Mouse (Mus musculus): ENCODE measurements at regions not wholly inside any gene's neighbourhood (a gene's known extent, or its start where the extent isn't known, plus 50 kb on each side); places are given as distances from the start of the nearest gene placed in this dataset.
A peak's percentile ranks its signal among the peaks of the same experiment; 100 is the strongest.

DNA sequence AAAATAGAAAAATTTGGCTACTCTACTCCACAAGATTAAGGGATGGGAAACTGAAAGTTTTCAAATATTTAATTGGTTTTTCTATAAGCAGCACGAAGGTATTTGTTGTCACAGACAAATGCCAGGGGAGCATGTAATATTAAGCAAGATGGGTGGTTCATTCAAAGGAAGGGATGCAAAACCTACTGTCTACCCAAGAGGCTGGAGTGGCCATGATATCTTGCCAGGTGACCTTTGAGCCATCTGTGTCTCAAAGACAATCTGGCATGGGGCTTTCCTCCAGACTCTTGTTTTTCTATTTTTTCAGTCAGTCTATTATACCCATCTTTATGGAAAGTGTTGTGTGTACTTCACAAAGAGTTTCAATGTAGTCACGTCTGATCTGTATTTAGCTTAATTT lies 208.6 kb downstream of the Pdha2 start:
- Histone ChIP-seq H3K27me3 (ENCODE audit: control insufficient read depth, insufficient read depth, low read length) (no peaks in the 10 kb centered on the region), H3K4me1 (ENCODE audit: control insufficient read depth, insufficient read depth) (no peaks in the 10 kb centered on the region), H3K27ac (ENCODE audit: low read depth) (no peak overlapping the region), H3K9ac (replicated peaks; ENCODE audit: low read depth, low read length) (no peak overlapping the region), H3K36me3 (replicated peaks; ENCODE audit: control insufficient read depth, insufficient read depth, low read length) (no peaks in the 10 kb centered on the region), H3K4me2 (ENCODE audit: low read depth, low read length) (no peak overlapping the region), H3K4me3 (ENCODE audit: low read depth, low read length) (no peak overlapping the region), H3K9me3 (replicated peaks; ENCODE audit: control insufficient read depth, low read length) (no peaks in the 10 kb centered on the region)
- ATAC-seq (ENCODE audit: insufficient read depth, low read depth) (no peak), DNase-seq (ENCODE audit: low spot score) (no peak)
- 65% methylated on average over 2 of the region's 2 CpGs for WGBS
- TF ChIP-seq CTCF (IDR thresholded peaks at IDR 0.05; ENCODE audit: low read depth) = no peak
- TF ChIP-seq EP300 (IDR thresholded peaks at IDR 0.05; ENCODE audit: low read depth) = no peak

DNA sequence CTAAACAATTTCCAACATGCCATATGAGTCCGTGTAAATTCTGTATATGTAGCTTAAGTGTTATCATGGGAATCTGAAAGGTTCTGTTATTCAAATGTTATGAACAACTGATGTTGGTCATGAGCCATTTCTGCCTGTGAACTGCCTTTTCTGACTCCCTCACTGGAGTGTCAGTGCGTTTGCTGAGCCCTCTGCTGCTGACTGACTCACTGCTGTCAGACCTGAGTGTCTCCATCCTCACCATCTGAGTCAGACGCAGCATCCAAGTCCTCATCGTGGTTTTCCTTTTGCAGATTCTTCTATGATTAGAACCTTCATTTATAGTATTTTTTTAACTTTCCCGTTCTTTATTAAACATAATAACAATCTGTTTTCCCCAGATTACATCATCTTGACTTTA lies 223.9 kb downstream of the Pdha2 start:
- Histone ChIP-seq H3K36me3 (replicated peaks; ENCODE audit: control insufficient read depth, insufficient read depth, low read length) (no peaks in the 10 kb centered on the region), H3K4me3 (ENCODE audit: low read depth, low read length) (no peak overlapping the region), H3K4me2 (ENCODE audit: low read depth, low read length) (no peak overlapping the region), H3K9me3 (replicated peaks; ENCODE audit: control insufficient read depth, low read length) (no peaks in the 10 kb centered on the region), H3K9ac (replicated peaks; ENCODE audit: low read depth, low read length) (no peak overlapping the region), H3K27ac (ENCODE audit: low read depth) (no peak overlapping the region), H3K4me1 (ENCODE audit: control insufficient read depth, insufficient read depth) (no peaks in the 10 kb centered on the region), H3K27me3 (ENCODE audit: control insufficient read depth, insufficient read depth, low read length) (no peaks in the 10 kb centered on the region)
- TF ChIP-seq CTCF (IDR thresholded peaks at IDR 0.05; ENCODE audit: low read depth) (no peak), EP300 (IDR thresholded peaks at IDR 0.05; ENCODE audit: low read depth) (no peak)
- WGBS = 57% methylated on average over 5 of the region's 5 CpGs
- DNase-seq (ENCODE audit: low spot score) = no peak
- no peak for ATAC-seq (ENCODE audit: insufficient read depth, low read depth)

DNA sequence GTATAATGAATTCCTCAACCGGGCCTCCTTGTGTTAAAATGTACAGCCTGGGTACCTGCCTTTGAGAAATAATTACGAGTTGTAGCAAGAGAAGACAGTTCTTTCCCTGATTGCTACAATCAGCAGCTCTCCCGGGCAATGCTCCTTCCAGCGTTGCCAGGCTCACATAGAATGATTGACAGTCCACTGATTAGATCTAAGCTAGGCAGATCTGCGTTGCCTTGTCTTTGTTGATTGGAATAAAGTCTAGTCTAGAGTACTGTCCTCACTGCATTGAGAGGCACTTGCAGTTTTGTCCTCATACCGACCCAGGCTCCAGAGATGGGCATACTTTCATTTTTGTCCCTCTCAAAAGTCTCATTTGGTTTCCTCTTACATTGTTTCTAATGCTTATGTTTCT lies 238.6 kb downstream of the Pdha2 start:
- TF ChIP-seq CTCF (IDR thresholded peaks at IDR 0.05; ENCODE audit: low read depth) = no peak
- no peak for TF ChIP-seq EP300 (IDR thresholded peaks at IDR 0.05; ENCODE audit: low read depth)
- ATAC-seq (ENCODE audit: insufficient read depth, low read depth) = no peak
- Histone ChIP-seq H3K4me1 (ENCODE audit: control insufficient read depth, insufficient read depth) (no peaks in the 10 kb centered on the region), H3K27me3 (ENCODE audit: control insufficient read depth, insufficient read depth, low read length) (no peaks in the 10 kb centered on the region), H3K4me3 (ENCODE audit: low read depth, low read length) (no peak overlapping the region), H3K4me2 (ENCODE audit: low read depth, low read length) (peak overlapping the region; percentile 36; the same call in 1 of the 2 replicates), H3K36me3 (replicated peaks; ENCODE audit: control insufficient read depth, insufficient read depth, low read length) (no peaks in the 10 kb centered on the region), H3K9me3 (replicated peaks; ENCODE audit: control insufficient read depth, low read length) (no peaks in the 10 kb centered on the region), H3K27ac (ENCODE audit: low read depth) (no peak overlapping the region), H3K9ac (replicated peaks; ENCODE audit: low read depth, low read length) (no peak overlapping the region)
- DNase-seq (ENCODE audit: low spot score) = no peak
- 20% methylated on average over 6 of the region's 6 CpGs for WGBS

DNA sequence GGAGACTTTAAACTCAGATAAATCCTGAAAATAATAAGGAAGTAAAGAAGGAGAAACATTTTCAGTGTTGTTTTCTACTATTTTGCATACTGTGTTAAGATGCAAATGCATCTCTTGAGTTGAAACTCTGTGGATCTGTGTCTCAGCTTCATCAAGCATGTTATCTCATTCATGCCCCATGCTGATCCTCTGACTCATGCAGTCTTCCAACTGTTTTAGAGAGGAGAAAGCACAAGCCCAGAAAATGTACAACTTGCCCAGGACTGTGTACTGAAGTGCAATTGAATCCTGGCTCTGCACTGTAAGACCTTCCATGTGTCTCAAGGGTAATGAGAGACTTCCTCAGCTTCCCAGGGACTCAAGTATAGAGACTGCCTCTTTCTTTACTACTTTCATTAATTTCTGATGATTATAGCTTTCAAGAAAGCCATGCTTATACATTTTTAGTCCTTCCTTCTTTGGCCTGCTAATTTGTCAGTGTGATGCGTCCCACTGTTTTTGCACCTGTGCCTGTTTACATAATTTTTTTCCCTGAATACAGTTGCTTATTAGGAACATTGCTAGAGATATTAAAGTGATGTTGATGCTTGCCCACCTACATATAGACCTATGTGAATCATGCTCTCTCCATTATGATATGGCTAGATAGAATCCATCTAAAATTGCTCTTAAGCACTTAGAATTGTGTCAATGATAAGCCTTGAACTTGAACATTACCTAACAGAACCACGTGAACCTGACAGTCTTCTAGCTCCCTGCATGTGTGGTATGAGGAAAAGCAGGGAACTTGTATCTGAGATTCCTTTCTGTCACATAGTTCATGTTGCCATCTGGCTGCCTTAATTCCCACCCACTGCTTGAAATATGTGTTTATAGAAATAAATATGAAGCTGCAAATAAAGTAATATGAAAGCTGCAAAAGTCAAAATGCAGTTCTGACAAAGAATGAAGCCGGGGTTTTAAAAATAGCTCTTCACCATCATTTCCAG lies 242.0 kb downstream of the Pdha2 start:
- Histone ChIP-seq H3K4me3 (ENCODE audit: low read depth, low read length) (no peak overlapping the region), H3K4me2 (ENCODE audit: low read depth, low read length) (no peak overlapping the region), H3K4me1 (ENCODE audit: control insufficient read depth, insufficient read depth) (no peaks in the 10 kb centered on the region), H3K27me3 (ENCODE audit: control insufficient read depth, insufficient read depth, low read length) (no peaks in the 10 kb centered on the region), H3K27ac (ENCODE audit: low read depth) (no peak overlapping the region), H3K9me3 (replicated peaks; ENCODE audit: control insufficient read depth, low read length) (no peaks in the 10 kb centered on the region), H3K9ac (replicated peaks; ENCODE audit: low read depth, low read length) (no peak overlapping the region), H3K36me3 (replicated peaks; ENCODE audit: control insufficient read depth, insufficient read depth, low read length) (no peaks in the 10 kb centered on the region)
- no peak for DNase-seq (ENCODE audit: low spot score)
- WGBS = 58% methylated on average over 3 of the region's 3 CpGs
- no peak for TF ChIP-seq EP300 (IDR thresholded peaks at IDR 0.05; ENCODE audit: low read depth)
- TF ChIP-seq CTCF (IDR thresholded peaks at IDR 0.05; ENCODE audit: low read depth) = no peak
- no peak for ATAC-seq (ENCODE audit: insufficient read depth, low read depth)

DNA sequence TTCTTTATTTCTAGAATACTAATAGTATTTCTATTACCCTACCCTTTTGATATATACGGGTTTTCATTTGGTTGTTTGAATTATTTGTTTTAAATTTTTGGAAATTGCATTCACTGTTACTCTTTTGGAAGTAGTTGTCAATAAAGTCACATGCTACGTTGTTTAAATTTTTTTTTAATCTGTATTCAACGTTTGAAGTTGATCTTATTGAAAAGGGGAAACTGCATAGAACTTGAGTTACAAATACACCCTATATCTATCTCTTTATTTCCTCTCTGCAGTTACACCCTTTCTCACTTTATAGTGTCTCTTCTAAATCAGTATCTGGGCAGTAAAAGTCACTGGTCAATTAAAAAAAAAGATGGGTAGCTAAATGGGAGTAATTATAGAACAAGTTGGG lies 243.6 kb downstream of the Pdha2 start:
- Histone ChIP-seq H3K4me2 (ENCODE audit: low read depth, low read length) (no peak overlapping the region), H3K4me3 (ENCODE audit: low read depth, low read length) (no peak overlapping the region), H3K27ac (ENCODE audit: low read depth) (no peak overlapping the region), H3K27me3 (ENCODE audit: control insufficient read depth, insufficient read depth, low read length) (no peaks in the 10 kb centered on the region), H3K9me3 (replicated peaks; ENCODE audit: control insufficient read depth, low read length) (no peaks in the 10 kb centered on the region), H3K4me1 (ENCODE audit: control insufficient read depth, insufficient read depth) (no peaks in the 10 kb centered on the region), H3K9ac (replicated peaks; ENCODE audit: low read depth, low read length) (no peak overlapping the region), H3K36me3 (replicated peaks; ENCODE audit: control insufficient read depth, insufficient read depth, low read length) (no peaks in the 10 kb centered on the region)
- TF ChIP-seq EP300 (IDR thresholded peaks at IDR 0.05; ENCODE audit: low read depth) (no peak), CTCF (IDR thresholded peaks at IDR 0.05; ENCODE audit: low read depth) (no peak)
- DNase-seq (ENCODE audit: low spot score) (no peak), ATAC-seq (ENCODE audit: insufficient read depth, low read depth) (no peak)
- WGBS = 56% methylated on average over 3 of the region's 3 CpGs
